Mouse (Mus musculus): ENCODE data around the gene Wdfy3.

DNA sequence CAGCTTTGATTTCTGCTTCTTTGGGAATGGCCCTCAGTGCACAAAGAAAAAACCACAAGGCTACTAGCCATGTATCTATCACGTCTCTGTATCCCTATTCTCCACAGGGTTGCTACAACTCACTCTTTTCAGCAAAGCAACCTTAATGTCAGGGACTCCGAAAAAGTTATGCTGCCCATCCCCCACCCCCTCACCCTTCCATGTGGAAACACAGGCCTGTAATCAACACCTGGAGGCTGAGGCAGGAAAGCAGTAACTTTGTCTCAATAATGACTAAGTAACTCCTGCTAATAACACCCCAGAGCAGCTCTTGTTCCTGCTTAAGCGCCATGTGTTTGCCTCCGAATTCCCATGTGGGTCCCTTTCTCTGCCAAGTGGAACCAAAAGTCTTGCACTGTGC lies 17.3 kb downstream of the Wdfy3 start:
- no peak for TF ChIP-seq CTCF (IDR thresholded peaks at IDR 0.05; ENCODE audit: low read depth)
- TF ChIP-seq EP300 (IDR thresholded peaks at IDR 0.05; ENCODE audit: low read depth), result no peak
